Mouse (Mus musculus) fibroblast of lung, adult 2 months (primary cell): ENCODE data around the gene Coasy.

Experiments
- DNase-seq: peaks from one replicate; pipeline ENCODE4 v3.0.0-alpha.2; 2011; ENCODE audit warnings: low read depth

The Coasy gene

GRCm38 (mm10) chr11:101082208-101083082, at the start of gene Coasy:
Gene Coasy, plus strand, starts transcription at chr11:101082565.
- peak; percentile 70 for DNase-seq

DNA sequence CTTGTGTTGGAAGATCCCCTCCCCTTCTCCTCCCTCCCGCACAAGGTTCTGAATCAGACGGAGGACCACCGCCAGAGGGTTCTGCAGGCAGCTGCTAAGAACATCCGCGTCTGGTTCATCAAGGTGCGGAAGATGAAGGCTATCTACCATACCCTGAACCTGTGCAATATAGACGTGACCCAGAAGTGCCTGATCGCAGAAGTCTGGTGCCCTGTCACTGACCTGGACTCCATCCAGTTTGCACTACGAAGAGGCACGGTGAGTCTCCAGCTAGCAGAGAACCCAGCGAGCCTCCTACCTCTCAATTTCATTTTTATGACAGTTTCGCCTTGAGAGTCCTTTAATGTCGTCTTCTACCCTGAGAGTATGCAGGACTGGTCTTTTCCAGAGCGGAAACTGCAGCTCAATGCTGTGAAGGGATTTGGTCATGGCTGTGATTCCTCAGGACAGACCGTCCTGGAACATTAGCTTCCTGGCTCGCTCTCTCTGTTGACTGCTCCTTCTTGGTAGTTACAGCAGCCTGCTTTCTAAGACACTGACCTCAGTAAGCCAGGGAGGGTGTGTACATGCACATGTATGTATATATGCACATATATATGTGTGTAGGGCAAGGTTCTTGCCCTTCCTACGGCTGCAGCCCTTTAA, 48.4 kb upstream of the Coasy start:
- DNase-seq = no peak

DNA sequence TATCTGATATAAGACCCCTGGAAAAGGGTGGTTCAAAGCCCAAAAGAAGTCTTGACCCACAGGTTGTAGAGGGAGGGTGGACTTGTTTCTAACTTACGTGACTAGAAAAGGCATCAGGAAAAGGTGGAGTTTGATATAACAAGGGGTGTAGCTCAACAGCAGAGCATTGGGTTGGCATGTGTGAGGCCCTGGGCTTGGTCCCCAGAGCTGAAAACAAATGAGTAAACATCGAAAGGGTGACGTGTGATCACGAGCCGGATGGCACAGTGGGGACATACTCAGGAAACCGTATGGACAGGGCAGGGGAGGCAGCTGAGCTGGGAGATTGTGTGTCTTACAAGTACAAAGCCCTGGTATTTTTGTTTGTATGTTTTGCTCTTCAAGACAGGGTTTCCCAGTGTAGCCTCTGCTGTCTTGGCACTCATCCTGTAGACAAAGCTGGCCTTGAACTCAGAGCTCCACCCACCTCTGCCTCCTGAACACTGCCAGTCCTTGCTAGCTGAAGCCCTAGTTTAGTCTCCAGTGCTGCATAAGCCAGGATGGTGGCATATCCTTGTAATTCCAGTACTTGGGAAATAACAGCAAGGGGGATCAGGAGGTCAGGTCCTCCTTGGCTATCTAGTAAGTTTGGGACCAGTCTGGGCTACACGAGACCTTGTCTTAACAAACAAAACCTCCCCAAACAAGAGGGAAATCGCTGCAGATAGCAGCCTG, 47.6 kb upstream of the Coasy start:
- no peak for DNase-seq

DNA sequence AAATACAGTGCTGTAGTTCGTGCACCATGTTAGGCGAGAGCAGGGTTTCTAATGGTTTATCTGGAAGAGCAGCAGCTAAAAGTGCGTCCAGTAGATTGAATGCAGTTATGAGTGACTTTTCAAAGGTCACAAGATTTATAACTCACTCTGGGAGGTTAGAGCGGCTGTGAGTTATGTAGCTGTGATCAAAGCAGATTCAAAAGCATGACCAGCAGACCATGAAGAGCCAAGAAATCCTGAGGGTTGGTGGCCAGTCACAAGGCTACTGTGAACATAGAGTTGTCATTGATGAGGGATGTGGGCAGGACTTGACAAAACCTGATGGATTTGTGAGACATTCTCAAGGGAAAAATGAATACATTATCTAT, 47.1 kb upstream of the Coasy start:
- DNase-seq = no peak

GRCm38 (mm10) chr11:101037795-101038194, 44.6 kb upstream of the Coasy start:
- no peak for DNase-seq

DNA sequence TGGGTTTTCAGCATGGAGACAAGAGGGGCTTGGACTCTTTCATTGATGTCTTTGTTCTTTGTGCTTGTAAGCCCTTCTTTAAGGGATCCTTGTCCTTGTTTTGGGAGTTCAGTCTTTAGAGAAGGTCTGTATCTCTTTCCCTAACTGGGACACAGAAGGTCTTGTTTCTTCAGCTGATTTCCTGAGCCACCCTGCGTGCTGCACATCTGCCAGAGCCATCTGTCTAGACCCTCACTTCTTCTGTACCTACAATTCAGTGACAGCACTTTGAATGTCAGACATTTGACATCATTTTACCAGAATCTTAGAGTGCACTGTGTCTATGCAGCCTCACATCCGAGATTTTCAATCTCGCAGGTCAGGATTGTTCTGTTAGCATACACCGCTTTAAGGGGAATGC, 36.5 kb upstream of the Coasy start:
- no peak for DNase-seq

DNA sequence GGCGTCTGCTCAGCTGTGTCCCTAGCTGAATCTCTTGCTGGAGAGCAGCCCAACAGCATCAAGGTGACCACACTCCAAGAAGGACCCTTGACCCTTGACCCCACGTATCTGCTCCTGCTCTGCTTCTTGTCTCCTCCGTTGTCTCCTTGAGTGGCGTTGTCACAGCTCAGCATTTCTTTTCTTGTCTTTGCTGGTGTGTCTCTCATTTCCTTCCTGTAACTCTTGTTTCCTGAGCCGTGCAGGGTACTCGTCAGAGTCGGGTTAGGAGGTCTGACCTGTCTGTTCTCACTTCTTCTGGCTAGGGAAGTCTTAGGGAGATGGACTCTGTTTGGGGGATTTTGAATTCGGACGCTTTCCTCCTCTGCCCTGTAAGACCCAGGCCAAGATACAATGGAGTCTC, 35.9 kb upstream of the Coasy start:
- DNase-seq = no peak

- no peak for DNase-seq
These were observed 34.9 kb upstream of the Coasy start for GRCm38 (mm10) chr11:101047502-101047901.

GRCm38 (mm10) chr11:101050359-101050758, 32.0 kb upstream of the Coasy start:
- no peak for DNase-seq

- DNase-seq = no peak
These were observed 31.3 kb upstream of the Coasy start for GRCm38 (mm10) chr11:101051051-101051493.

DNA sequence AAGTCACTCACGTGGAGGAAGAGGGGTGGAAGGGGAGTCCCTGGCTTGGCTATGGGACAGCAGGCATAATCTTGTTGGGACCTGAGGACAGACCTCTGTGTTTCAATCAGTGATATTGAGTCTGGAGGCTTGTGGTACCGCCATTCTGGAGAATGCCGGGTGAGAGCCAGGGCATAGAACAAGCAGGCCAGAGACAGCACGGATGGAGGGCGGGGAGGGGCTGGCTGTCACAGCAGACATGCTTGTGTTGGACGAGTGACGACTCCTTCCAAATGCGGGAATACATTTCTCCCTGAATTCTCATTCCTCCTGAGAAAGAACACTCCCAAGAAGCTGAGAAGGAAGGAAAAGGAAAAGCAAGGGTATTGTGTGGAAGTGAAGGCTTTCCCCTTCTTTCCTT, 30.7 kb upstream of the Coasy start:
- DNase-seq = no peak

- DNase-seq = no peak
These were observed 29.5 kb upstream of the Coasy start for GRCm38 (mm10) chr11:101052751-101053473.

DNA sequence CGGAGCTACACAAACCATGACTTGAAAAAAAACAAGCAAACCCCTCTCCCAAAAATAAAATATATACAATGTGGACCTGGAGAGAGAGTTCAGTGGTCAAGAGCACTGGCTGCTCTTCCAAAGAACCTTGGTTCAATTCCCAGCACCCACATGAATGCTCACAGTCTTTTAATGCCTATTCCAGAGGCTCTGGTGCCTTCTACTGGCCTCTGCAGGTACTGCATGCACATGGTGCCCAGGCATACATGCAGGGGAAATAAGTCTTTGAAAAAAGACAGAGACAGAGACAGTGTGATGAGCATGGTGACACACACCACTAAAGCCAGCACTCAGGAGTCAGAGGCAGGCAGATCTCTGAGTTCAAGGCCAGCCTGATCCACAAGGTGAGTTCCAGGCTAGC, 28.4 kb upstream of the Coasy start:
- DNase-seq = no peak

- no peak for DNase-seq
These were observed 26.9 kb upstream of the Coasy start for GRCm38 (mm10) chr11:101055418-101055817.

DNA sequence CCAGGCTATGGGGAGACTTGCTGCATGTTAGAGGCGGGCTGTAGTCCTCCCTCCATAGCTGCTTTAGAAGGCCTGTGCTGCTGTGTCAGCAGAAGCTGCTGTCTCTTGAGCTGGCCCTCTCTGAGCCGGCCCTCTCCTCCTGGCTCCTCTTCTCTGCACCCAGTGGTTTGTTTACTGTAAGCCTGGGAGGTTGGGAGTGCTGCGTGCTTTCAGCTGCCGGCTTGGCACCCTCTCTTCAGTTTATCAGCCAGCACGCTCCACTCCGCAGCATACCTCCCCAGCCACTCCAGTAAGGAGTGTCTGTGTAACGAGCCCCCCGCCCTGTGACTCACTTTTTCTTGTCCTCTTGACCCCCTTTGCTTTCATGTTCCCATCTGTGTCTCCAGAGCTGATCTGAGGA, 25.5 kb upstream of the Coasy start:
- DNase-seq = no peak

DNA sequence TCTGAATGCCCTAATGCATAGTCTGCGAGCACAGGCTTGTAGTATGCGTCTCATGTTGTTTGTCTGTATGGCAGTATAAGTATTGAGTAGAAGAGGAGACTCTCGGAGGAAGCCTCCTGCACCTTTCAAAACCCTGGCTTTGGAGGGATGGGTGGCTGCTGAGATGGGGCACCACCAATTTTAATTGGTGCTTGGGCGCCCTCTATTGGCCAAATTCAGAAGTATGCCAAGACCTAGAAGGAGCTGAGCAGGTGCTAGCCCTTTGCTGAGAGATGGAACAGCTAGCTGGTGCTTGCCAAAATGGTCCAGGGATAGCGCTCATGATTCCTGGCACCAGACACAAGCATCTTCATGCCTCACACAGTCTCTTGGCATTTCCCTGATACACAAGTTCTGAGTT, 24.5 kb upstream of the Coasy start:
- no peak for DNase-seq

DNA sequence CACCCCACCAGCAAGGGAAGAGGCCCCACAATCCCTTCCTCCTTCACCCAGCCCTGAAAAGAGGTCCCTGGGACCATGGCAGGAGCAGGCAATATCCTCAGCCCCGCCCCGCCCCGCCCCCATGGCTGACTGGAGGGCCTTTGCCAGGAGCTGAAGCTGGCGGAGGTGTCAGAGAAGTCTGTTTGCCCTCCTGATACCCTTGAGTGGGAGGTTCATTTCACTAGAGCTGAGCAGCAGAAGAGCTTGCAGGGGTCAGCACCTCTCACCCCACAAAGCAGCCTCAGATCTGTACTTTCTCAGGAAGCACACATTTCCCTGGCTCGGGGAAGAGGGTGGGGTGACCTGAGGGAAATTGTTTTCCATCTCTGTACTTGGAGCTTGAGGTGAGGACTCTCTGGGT, 23.6 kb upstream of the Coasy start:
- DNase-seq = no peak

GRCm38 (mm10) chr11:101059473-101059872, 22.9 kb upstream of the Coasy start:
- DNase-seq = no peak

DNA sequence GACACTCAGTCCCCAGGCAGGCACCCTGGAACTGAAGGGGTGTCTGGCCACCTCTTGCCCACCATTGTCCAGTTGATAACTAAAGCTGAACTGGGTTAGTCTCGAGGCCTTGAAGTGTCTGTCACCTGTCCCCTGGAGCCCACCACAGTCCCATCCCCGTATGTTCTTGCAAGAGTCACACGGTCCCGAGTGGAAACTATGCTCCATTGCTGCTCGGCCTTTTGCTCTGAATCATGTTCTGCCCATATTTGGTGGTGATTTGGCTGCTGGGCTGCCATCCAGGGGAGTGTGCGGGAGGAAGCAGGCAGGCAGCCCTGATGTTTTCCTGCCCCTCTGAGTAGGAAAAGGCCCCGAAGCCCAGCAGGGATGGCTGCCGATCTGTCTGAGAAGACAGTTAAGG, 22.2 kb upstream of the Coasy start:
- DNase-seq = peak; percentile 85

- DNase-seq = no peak
These were observed 21.3 kb upstream of the Coasy start for GRCm38 (mm10) chr11:101061049-101061448.

- no peak for DNase-seq
These were observed 20.0 kb upstream of the Coasy start for GRCm38 (mm10) chr11:101062165-101062884.
